30 mouse cellular contexts compared by ENCODE assay signal in genomic region chr9:42163011-42163410, GRCm38 (mm10).
"Had no signal": no experiment of that assay in that cellular context is flagged by ENCODE, and none has a peak within 500 bp of the region (broad histone marks: within the 10 kb centered on the region; RNA-seq: fewer than 3 reads in every experiment).

No protein-coding gene starts in this region.

- H3K27ac ChIP-seq: left cerebral cortex, adult 2 months; limb, embryonic 10.5 days; limb, embryonic 12.5 days; limb, embryonic 13.5 days; limb, embryonic 15.5 days; liver, embryonic 12.5 days; liver, embryonic 13.5 days; liver, embryonic 14.5 days; liver, embryonic 15.5 days; lung, embryonic 15.5 days; macrophage; midbrain, embryonic 10.5 days; midbrain, embryonic 12.5 days; midbrain, embryonic 13.5 days; midbrain, embryonic 15.5 days; neural tube, embryonic 12.5 days had no signal

- H3K9me3 ChIP-seq: limb, embryonic 10.5 days; limb, embryonic 12.5 days; limb, embryonic 15.5 days; liver, embryonic 12.5 days; liver, embryonic 13.5 days; liver, embryonic 15.5 days; lung, embryonic 15.5 days; midbrain, embryonic 12.5 days; midbrain, embryonic 13.5 days; midbrain, embryonic 15.5 days had no signal

- H3K9ac ChIP-seq: limb, embryonic 12.5 days; limb, embryonic 13.5 days; limb, embryonic 15.5 days; liver, embryonic 12.5 days; liver, embryonic 13.5 days; liver, embryonic 14.5 days; liver, embryonic 15.5 days; liver, postnatal 0 days; lung, embryonic 14.5 days; lung, embryonic 15.5 days; midbrain, embryonic 12.5 days; midbrain, embryonic 13.5 days; midbrain, embryonic 15.5 days; neural tube, embryonic 12.5 days had no signal

- H3K4me3 ChIP-seq: left cerebral cortex, adult 2 months; limb, embryonic 10.5 days; limb, embryonic 12.5 days; limb, embryonic 13.5 days; limb, embryonic 15.5 days; liver, embryonic 12.5 days; liver, embryonic 13.5 days; liver, embryonic 15.5 days; lung, embryonic 15.5 days; midbrain, embryonic 10.5 days; midbrain, embryonic 12.5 days; midbrain, embryonic 13.5 days; midbrain, embryonic 15.5 days; myocyte; neural tube, embryonic 12.5 days had no signal

- DNase-seq: left cerebral cortex, postnatal 4 days; liver; liver, embryonic 13.5 days; liver, postnatal 0 days; lung, adult 18-20 months; lung, adult 2 months; lung, embryonic 14.5 days; lung, postnatal 10 days; lung, postnatal 14 days; lung, postnatal 36 days; lung, postnatal 4 days had no signal

- H3K4me2 ChIP-seq: limb, embryonic 12.5 days; limb, embryonic 13.5 days; limb, embryonic 15.5 days; liver, embryonic 11.5 days; liver, embryonic 12.5 days; liver, embryonic 13.5 days; liver, embryonic 15.5 days; lung, embryonic 14.5 days; lung, embryonic 15.5 days; midbrain, embryonic 12.5 days; midbrain, embryonic 13.5 days; midbrain, embryonic 15.5 days; neural tube, embryonic 12.5 days had no signal

- ATAC-seq: liver, embryonic 12.5 days; liver, postnatal 0 days; lung, postnatal 0 days; midbrain, embryonic 13.5 days; midbrain, embryonic 15.5 days; midbrain, embryonic 16.5 days had no signal

- H3K4me1 ChIP-seq: limb, embryonic 10.5 days; limb, embryonic 12.5 days; limb, embryonic 13.5 days; limb, embryonic 15.5 days; liver, embryonic 12.5 days; liver, embryonic 13.5 days; liver, embryonic 15.5 days; lung, embryonic 15.5 days; midbrain, embryonic 10.5 days; midbrain, embryonic 12.5 days; midbrain, embryonic 13.5 days; midbrain, embryonic 15.5 days; neural tube, embryonic 12.5 days had no signal

- H3K27me3 ChIP-seq: limb, embryonic 13.5 days; limb, embryonic 15.5 days; liver, embryonic 12.5 days; liver, embryonic 13.5 days; liver, embryonic 15.5 days; lung, embryonic 15.5 days; midbrain, embryonic 12.5 days; midbrain, embryonic 13.5 days; midbrain, embryonic 15.5 days; neural tube, embryonic 12.5 days had no signal

- H3K36me3 ChIP-seq: limb, embryonic 10.5 days; limb, embryonic 12.5 days; limb, embryonic 13.5 days; limb, embryonic 15.5 days; liver, embryonic 12.5 days; liver, embryonic 13.5 days; liver, embryonic 15.5 days; lung, embryonic 15.5 days; midbrain, embryonic 10.5 days; midbrain, embryonic 12.5 days; midbrain, embryonic 13.5 days; midbrain, embryonic 15.5 days; neural tube, embryonic 12.5 days had no signal
